Comparison of ENCODE assay signal across 25 mouse cellular contexts in the genomic region with DNA sequence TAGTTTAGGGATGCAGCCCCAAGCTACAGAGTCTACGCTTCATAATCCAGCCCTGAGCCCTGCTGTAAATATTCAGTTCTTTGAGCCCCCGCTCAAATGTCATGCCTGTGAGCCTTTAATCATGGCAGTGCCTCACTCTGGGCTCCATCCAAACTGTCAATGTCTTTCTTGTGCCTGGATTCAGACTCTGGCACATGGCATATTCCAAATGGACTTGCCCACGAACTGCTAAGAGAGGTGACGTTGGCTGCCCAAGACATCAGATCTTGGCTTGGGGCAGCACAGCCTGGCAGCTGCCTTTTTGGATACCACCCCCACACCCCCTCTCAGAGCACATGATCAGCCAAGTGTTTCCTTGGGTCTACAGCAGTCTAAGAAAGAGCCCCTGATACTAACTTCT.
A peak's percentile ranks its signal among the peaks of the same experiment; 100 is the strongest.
DNase-seq lines count a peak whose midpoint lies in the region; ATAC-seq and TF ChIP-seq lines count a peak whose summit lies in the region.
"Had no signal": no experiment of that assay in that cellular context is flagged by ENCODE, and none has a peak within 500 bp of the region (broad histone marks: within the 10 kb centered on the region; RNA-seq: fewer than 3 reads in every experiment).

No protein-coding gene starts in this region.

- DNase-seq in forebrain, embryonic 14.5 days (ENCODE audit: low spot score), result peak; percentile 69
- DNase-seq in left cerebral cortex, postnatal 4 days, result peak; percentile 50
- no peak for DNase-seq in left cerebral cortex, postnatal 10 days (ENCODE audit: extremely low spot score in 1 of 2, low spot score in 2 of 2)
- peak; percentile 21 for DNase-seq in midbrain, postnatal 0 days (ENCODE audit: low spot score)
- no peak for DNase-seq in stomach, postnatal 0 days (ENCODE audit: low spot score)
- DNase-seq: adrenal gland, postnatal 25 days; B cell, adult 2 months; cerebellum, adult 9-10 months; gastrocnemius, postnatal 25 days; heart, adult 11 months; kidney, adult 18-20 months; liver, embryonic 13.5 days; lung, adult 2 months; right cerebral cortex, postnatal 4 days; thymus, postnatal 4 days had no signal

- H3K4me1 ChIP-seq in forebrain, embryonic 14.5 days (ENCODE audit: control insufficient read depth, insufficient read depth, low read length), result peaks cover 27% of the 10 kb centered on the region
- peaks cover 43% of the 10 kb centered on the region for H3K4me1 ChIP-seq in forebrain, embryonic 12.5 days
- no peaks in the 10 kb centered on the region; the same call in 1 of the 2 replicates for H3K4me1 ChIP-seq in midbrain, postnatal 0 days (ENCODE audit: insufficient read depth, low read length)
- peaks cover 20% of the 10 kb centered on the region for H3K4me1 ChIP-seq in midbrain, embryonic 15.5 days
- peaks cover 8% of the 10 kb centered on the region; the same call in 1 of the 2 replicates for H3K4me1 ChIP-seq in stomach, postnatal 0 days (replicated peaks; ENCODE audit: control insufficient read depth, insufficient read depth)

- H3K36me3 ChIP-seq in forebrain, embryonic 14.5 days (ENCODE audit: control insufficient read depth, insufficient read depth, low read length), result 0 out of 2 replicates have a peak, but pooled peaks cover 2% of the 10 kb centered on the region
- no peaks in the 10 kb centered on the region; the same call in 1 of the 2 replicates for H3K36me3 ChIP-seq in forebrain, embryonic 12.5 days (replicated peaks)
- 0 out of 2 replicates have a peak, but pooled peaks cover 2% of the 10 kb centered on the region for H3K36me3 ChIP-seq in midbrain, postnatal 0 days (ENCODE audit: insufficient read depth, low read length)
- no peaks in the 10 kb centered on the region for H3K36me3 ChIP-seq in midbrain, embryonic 15.5 days (replicated peaks)
- no peaks in the 10 kb centered on the region for H3K36me3 ChIP-seq in stomach, postnatal 0 days (ENCODE audit: control insufficient read depth, insufficient read depth, low read length)
- H3K36me3 ChIP-seq: heart, embryonic 15.5 days; liver, embryonic 13.5 days; neural tube, embryonic 13.5 days had no signal

- no peak overlapping the region for H3K4me2 ChIP-seq in forebrain, embryonic 14.5 days (ENCODE audit: low read length)
- H3K4me2 ChIP-seq in forebrain, embryonic 12.5 days, result no peak overlapping the region
- H3K4me2 ChIP-seq in midbrain, postnatal 0 days (ENCODE audit: low read depth, low read length, poor library complexity, severe bottlenecking), result no peak overlapping the region
- H3K4me2 ChIP-seq in midbrain, embryonic 15.5 days, result no peak overlapping the region
- H3K4me2 ChIP-seq in stomach, postnatal 0 days (replicated peaks; ENCODE audit: low read depth), result no peak overlapping the region
- H3K4me2 ChIP-seq: heart, embryonic 15.5 days; hindbrain, embryonic 14.5 days; kidney, embryonic 15.5 days; liver, embryonic 13.5 days; midbrain, embryonic 11.5 days; neural tube, embryonic 13.5 days had no signal

- H3K9me3 ChIP-seq in forebrain, embryonic 14.5 days (replicated peaks; ENCODE audit: control insufficient read depth, low read length), result no peaks in the 10 kb centered on the region
- no peaks in the 10 kb centered on the region for H3K9me3 ChIP-seq in forebrain, embryonic 12.5 days
- no peaks in the 10 kb centered on the region for H3K9me3 ChIP-seq in midbrain, postnatal 0 days (ENCODE audit: low read length)
- H3K9me3 ChIP-seq in midbrain, embryonic 15.5 days, result no peaks in the 10 kb centered on the region
- H3K9me3 ChIP-seq in stomach, postnatal 0 days (ENCODE audit: control insufficient read depth, low read length), result no peaks in the 10 kb centered on the region
- H3K9me3 ChIP-seq: heart, embryonic 10.5 days; heart, embryonic 15.5 days; kidney, embryonic 15.5 days; liver, embryonic 13.5 days; neural tube, embryonic 13.5 days had no signal

- intact Hi-C loops in left cerebral cortex, postnatal 4 days (cut with DNase I), result no loop called here
- intact Hi-C loops in left cerebral cortex, postnatal 10 days (cut with DNase I), result no loop called here

- ATAC-seq in forebrain, embryonic 14.5 days, result 0 out of 2 replicates have a peak, but pooled peaks have one; percentile 27
- no peak for ATAC-seq in forebrain, embryonic 12.5 days (ENCODE audit: low FRiP score)
- no peak for ATAC-seq in midbrain, postnatal 0 days (ENCODE audit: low FRiP score)
- ATAC-seq in midbrain, embryonic 15.5 days (replicated peaks), result no peak
- ATAC-seq in stomach, postnatal 0 days (ENCODE audit: low FRiP score, low TSS enrichment), result no peak
- no peak for ATAC-seq in megakaryocyte-erythroid progenitor cell, adult 5-6 weeks (replicated peaks; ENCODE audit: low FRiP score, low TSS enrichment, poor library complexity, severe bottlenecking)

- 33% methylated on average over 4 of the region's 4 CpGs for WGBS in forebrain, embryonic 14.5 days
- WGBS in forebrain, embryonic 12.5 days, result 93% methylated on average over 4 of the region's 4 CpGs
- 56% methylated on average over 4 of the region's 4 CpGs for WGBS in midbrain, postnatal 0 days
- WGBS in midbrain, embryonic 15.5 days, result 71% methylated on average over 4 of the region's 4 CpGs
- WGBS in stomach, postnatal 0 days, result 61% methylated on average over 4 of the region's 4 CpGs

- TF ChIP-seq CTCF in midbrain, postnatal 0 days (IDR thresholded peaks at IDR 0.05), result no peak
- TF ChIP-seq CTCF in stomach, postnatal 0 days (IDR thresholded peaks at IDR 0.05; ENCODE audit: low read depth), result no peak

- H3K4me3 ChIP-seq in forebrain, embryonic 14.5 days (ENCODE audit: low read depth, low read length), result no peak overlapping the region
- no peak overlapping the region for H3K4me3 ChIP-seq in forebrain, embryonic 12.5 days (replicated peaks)
- no peak overlapping the region for H3K4me3 ChIP-seq in midbrain, postnatal 0 days (ENCODE audit: low read depth, low read length)
- no peak overlapping the region for H3K4me3 ChIP-seq in midbrain, embryonic 15.5 days
- no peak overlapping the region for H3K4me3 ChIP-seq in stomach, postnatal 0 days (ENCODE audit: low read depth, low read length)
- H3K4me3 ChIP-seq: erythroblast, embryonic 14.5 days; heart, embryonic 10.5 days; heart, embryonic 15.5 days; kidney, embryonic 15.5 days; liver, embryonic 13.5 days; neural tube, embryonic 13.5 days had no signal

- H3K27me3 ChIP-seq in forebrain, embryonic 14.5 days (replicated peaks; ENCODE audit: control insufficient read depth, insufficient read depth, low read length), result no peaks in the 10 kb centered on the region
- no peaks in the 10 kb centered on the region for H3K27me3 ChIP-seq in forebrain, embryonic 12.5 days
- H3K27me3 ChIP-seq in midbrain, postnatal 0 days (ENCODE audit: insufficient read depth, low read length), result no peaks in the 10 kb centered on the region
- peaks cover 6% of the 10 kb centered on the region for H3K27me3 ChIP-seq in midbrain, embryonic 15.5 days (replicated peaks)
- no peaks in the 10 kb centered on the region for H3K27me3 ChIP-seq in stomach, postnatal 0 days (ENCODE audit: control insufficient read depth, insufficient read depth, low read length)
- H3K27me3 ChIP-seq: heart, embryonic 15.5 days; kidney, embryonic 15.5 days; liver, embryonic 13.5 days; neural tube, embryonic 13.5 days had no signal

- H3K9ac ChIP-seq in forebrain, embryonic 14.5 days (ENCODE audit: low read length), result no peak overlapping the region
- H3K9ac ChIP-seq in forebrain, embryonic 12.5 days, result no peak overlapping the region
- H3K9ac ChIP-seq in midbrain, postnatal 0 days (replicated peaks; ENCODE audit: low read length, poor library complexity, severe bottlenecking), result no peak overlapping the region
- no peak overlapping the region for H3K9ac ChIP-seq in midbrain, embryonic 15.5 days
- H3K9ac ChIP-seq in stomach, postnatal 0 days (ENCODE audit: low read length), result no peak overlapping the region
- H3K9ac ChIP-seq: heart, embryonic 15.5 days; hindbrain, embryonic 14.5 days; kidney, embryonic 15.5 days; liver, embryonic 13.5 days; neural tube, embryonic 13.5 days had no signal

- H3K27ac ChIP-seq in forebrain, embryonic 14.5 days (ENCODE audit: low read depth, low read length), result no peak overlapping the region
- H3K27ac ChIP-seq in forebrain, embryonic 12.5 days, result no peak overlapping the region
- no peak overlapping the region for H3K27ac ChIP-seq in midbrain, postnatal 0 days (ENCODE audit: low read depth, low read length)
- no peak overlapping the region for H3K27ac ChIP-seq in midbrain, embryonic 15.5 days
- H3K27ac ChIP-seq in stomach, postnatal 0 days (replicated peaks), result peak overlapping the region; percentile 35; the same call in 1 of the 2 replicates
- H3K27ac ChIP-seq: heart, embryonic 10.5 days; heart, embryonic 15.5 days; hindbrain, embryonic 14.5 days; kidney, embryonic 15.5 days; liver, embryonic 13.5 days; neural tube, embryonic 13.5 days had no signal

- no peak for TF ChIP-seq EP300 in stomach, postnatal 0 days (optimal IDR thresholded peaks at IDR 0.05)

Comparison
In these comparisons a context has a peak if more than half of its experiments do, and no peak if none do; other contexts are left out.
1. DNase-seq: peak in forebrain, embryonic 14.5 days (single experiment), left cerebral cortex, postnatal 4 days (single experiment) and midbrain, postnatal 0 days (single experiment); none in left cerebral cortex, postnatal 10 days (0 of 2) and stomach, postnatal 0 days (single experiment).